Mouse (Mus musculus) lung, postnatal 0 days (tissue): Measurements from ENCODE around the gene Fem1a. TPM values are rescaled to one million over a fixed set of nuclear protein-coding genes. Genes with fewer than 3 reads are reported as not detected.

ENCODE experiments used
- ATAC-seq: fragments of 200-750 bp; cut with Nextera tagmentation; 2 replicates; pipeline ENCODE4 v1.8.0; 2017; ENCODE audit warnings: moderate library complexity
- DNase-seq: peaks from one replicate; pipeline ENCODE4 v3.0.0-alpha.2; 2016; ENCODE audit warnings: low spot score
- H3K27ac ChIP-seq: fragments of 300-500 bp; sonication (generic); 2 replicates; pipeline ENCODE4 v1.5.1; 2014; ENCODE audit warnings: antibody characterized with exemption, mild to moderate bottlenecking, low read length, mixed read lengths
- H3K27me3 ChIP-seq: fragments of 300-500 bp; sonication (generic); replicated peaks from 2 replicates; pipeline ENCODE4 v1.6.1; 2014; ENCODE audit warnings: low read length, mixed read lengths; ENCODE audit not compliant: insufficient read depth
- H3K36me3 ChIP-seq: fragments of 300-500 bp; sonication (generic); 2 replicates; pipeline ENCODE4 v1.6.1; 2014; ENCODE audit warnings: low read length, mixed read lengths; ENCODE audit not compliant: insufficient read depth
- H3K4me1 ChIP-seq: fragments of 300-500 bp; sonication (generic); 2 replicates; pipeline ENCODE4 v1.6.1; 2014; ENCODE audit warnings: antibody characterized with exemption, low read depth, low read length, mixed read lengths; ENCODE audit not compliant: insufficient read depth
- H3K4me2 ChIP-seq: fragments of 300-500 bp; sonication (generic); replicated peaks from 2 replicates; pipeline ENCODE4 v1.6.1; 2014; ENCODE audit warnings: low read depth, mild to moderate bottlenecking, low read length, moderate library complexity, mixed read lengths
- H3K4me3 ChIP-seq: fragments of 300-500 bp; sonication (generic); 2 replicates; pipeline ENCODE4 v1.5.1; 2014; ENCODE audit warnings: low read depth, low read length
- H3K9ac ChIP-seq: fragments of 300-500 bp; sonication (generic); replicated peaks from 2 replicates; pipeline ENCODE4 v1.6.1; 2014; ENCODE audit warnings: low read depth, mild to moderate bottlenecking
- H3K9me3 ChIP-seq: fragments of 300-500 bp; sonication (generic); 2 replicates; pipeline ENCODE4 v1.6.1; 2016; ENCODE audit warnings: low read length, mixed read lengths
- CTCF ChIP-seq: IDR thresholded peaks from 2 replicates; pipeline ENCODE4 v1.5.1; 2016; ENCODE audit warnings: antibody characterized with exemption, mild to moderate bottlenecking
- EP300 ChIP-seq: IDR thresholded peaks from 2 replicates; pipeline ENCODE4 v1.6.1; 2016; ENCODE audit warnings: antibody characterized with exemption, mild to moderate bottlenecking, control low read depth
- WGBS: fragments of 180-500 bp; shearing (Covaris S2); extraction: QIAGEN DNeasy Blood & Tissue Kit; methylation state at CpG from one replicate; pipeline ENCODE4 v1.1.7; 2014; 5-methylcytosine and 5-hydroxymethylcytosine counted together
- polyA plus RNA-seq: library from polyadenylated mRNA; unstranded; fragments of >200 nt; fragmentation: Nextera tagmentation; extraction: Ambion mirVana; gene quantifications from 2 replicates; pipeline ENCODE4 v1.2.1, GENCODE M21; 2015

The Fem1a gene
- polyA plus RNA-seq, 1 experiment from 2014 or later, result 8.4 TPM

GRCm38 (mm10) chr17:56214229-56214628, 42.4 kb upstream of the Fem1a start:
- Histone ChIP-seq H3K9me3 (no peaks in the 10 kb centered on the region), H3K4me3 (no peak overlapping the region), H3K4me1 (peaks cover 10% of the 10 kb centered on the region), H3K36me3 (0 out of 2 replicates have a peak, but pooled peaks cover 23% of the 10 kb centered on the region), H3K9ac (no peak overlapping the region), H3K27ac (no peak overlapping the region), H3K4me2 (no peak overlapping the region), H3K27me3 (no peaks in the 10 kb centered on the region)
- no peak for TF ChIP-seq EP300
- no peak for TF ChIP-seq CTCF
- no peak for DNase-seq
- no peak for ATAC-seq
- WGBS, result 80% methylated on average over 1 of the region's 1 CpGs

DNA sequence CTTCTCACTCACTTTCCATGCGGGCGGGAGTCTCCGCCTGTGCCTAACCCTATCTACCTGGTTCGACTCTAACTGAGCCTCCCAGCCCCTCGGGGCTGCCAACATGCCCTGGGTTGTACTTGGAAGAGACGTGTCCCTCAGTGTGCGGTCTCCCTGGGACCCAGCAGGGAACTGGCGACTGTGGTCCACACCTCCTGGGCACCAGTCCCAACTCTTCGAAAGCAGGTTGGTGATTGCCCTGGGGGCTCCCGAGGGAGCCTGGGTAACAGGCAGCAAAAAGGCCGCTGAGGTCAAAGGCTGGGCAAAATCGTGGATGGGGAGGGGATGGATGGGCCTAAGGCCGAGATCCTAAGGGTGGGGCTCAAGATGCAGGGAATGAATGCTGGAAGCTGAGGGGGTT, 38.9 kb upstream of the Fem1a start:
- DNase-seq (no peak), ATAC-seq (no peak)
- WGBS, result 59% methylated on average over 13 of the region's 13 CpGs
- no peak for TF ChIP-seq CTCF
- no peak for TF ChIP-seq EP300
- Histone ChIP-seq H3K9ac (peak overlapping the region; percentile 82), H3K4me2 (peak overlapping the region; percentile 81), H3K27me3 (no peaks in the 10 kb centered on the region), H3K4me1 (peaks cover 10% of the 10 kb centered on the region), H3K4me3 (peak overlapping the region; percentile 77), H3K9me3 (no peaks in the 10 kb centered on the region), H3K27ac (peak overlapping the region; percentile 94; the same call in 1 of the 2 replicates), H3K36me3 (no peaks in the 10 kb centered on the region)

GRCm38 (mm10) chr17:56218377-56219191, 38.0 kb upstream of the Fem1a start, which contains the start of gene Dpp9:
Dpp9 (minus strand) TSS chr17:56218905.
- Histone ChIP-seq H3K4me2 (peak within 1 kb of the TSS; percentile 81), H3K4me1 (peaks cover 10% of the 10 kb centered on the region), H3K9ac (peak within 1 kb of the TSS; percentile 82), H3K9me3 (no peaks in the 10 kb centered on the region), H3K4me3 (peak within 1 kb of the TSS; percentile 77), H3K27ac (peak within 1 kb of the TSS; percentile 94), H3K36me3 (no peaks in the 10 kb centered on the region), H3K27me3 (no peaks in the 10 kb centered on the region)
- ATAC-seq, result peak; percentile 98
- TF ChIP-seq EP300 (peak; percentile 52; the same call in 1 of the 2 replicates), CTCF (peak; percentile 58)
- WGBS, result 0% methylated on average over 43 of the region's 78 CpGs
- peak; percentile 99 for DNase-seq

GRCm38 (mm10) chr17:56219251-56219650, 37.4 kb upstream of the Fem1a start:
- TF ChIP-seq EP300, result 0 out of 2 replicates have a peak, but pooled peaks have one; percentile 3
- TF ChIP-seq CTCF, result no peak
- Histone ChIP-seq H3K4me3 (peak overlapping the region; percentile 77), H3K36me3 (no peaks in the 10 kb centered on the region), H3K4me2 (peak overlapping the region; percentile 81), H3K9ac (peak overlapping the region; percentile 82; the same call in 1 of the 2 replicates), H3K27me3 (no peaks in the 10 kb centered on the region), H3K27ac (peak overlapping the region; percentile 94), H3K9me3 (no peaks in the 10 kb centered on the region), H3K4me1 (peaks cover 10% of the 10 kb centered on the region)
- DNase-seq (no peak), ATAC-seq (peak; percentile 4)
- 36% methylated on average over 12 of the region's 12 CpGs for WGBS

GRCm38 (mm10) chr17:56219805-56220204, 36.8 kb upstream of the Fem1a start:
- no peak overlapping the region for H3K4me2 ChIP-seq
- peak overlapping the region; percentile 94 for H3K27ac ChIP-seq
- ATAC-seq, result peak; percentile 19
- WGBS, result 10% methylated on average over 3 of the region's 3 CpGs
- H3K9me3 ChIP-seq, result no peaks in the 10 kb centered on the region
- H3K4me1 ChIP-seq, result peaks cover 10% of the 10 kb centered on the region
- H3K9ac ChIP-seq, result no peak overlapping the region
- TF ChIP-seq EP300 (peak; percentile 91), CTCF (no peak)
- no peak overlapping the region for H3K4me3 ChIP-seq
- no peaks in the 10 kb centered on the region for H3K36me3 ChIP-seq
- H3K27me3 ChIP-seq, result no peaks in the 10 kb centered on the region
- DNase-seq, result peak; percentile 93

DNA sequence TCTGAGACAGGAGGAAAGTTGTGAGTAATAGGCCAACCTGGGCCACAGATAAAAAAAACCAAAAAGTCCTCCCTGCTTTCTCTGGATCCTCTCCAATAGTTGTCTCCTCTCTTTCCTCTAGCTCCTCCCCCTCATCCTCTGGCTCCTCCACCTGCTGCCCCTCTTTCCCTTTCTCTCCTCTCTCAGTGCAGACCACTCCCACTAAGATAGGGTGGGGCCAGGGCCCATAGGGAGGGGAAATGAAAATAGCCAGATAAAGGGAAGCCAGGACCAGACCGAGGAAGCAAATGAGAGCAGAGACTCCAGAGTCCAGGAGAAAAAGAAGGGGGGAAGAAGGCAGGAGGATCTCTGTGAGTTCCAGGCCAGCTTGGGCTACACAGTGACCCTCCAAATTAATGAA, 31.7 kb upstream of the Fem1a start:
- TF ChIP-seq EP300, result no peak
- no peak for TF ChIP-seq CTCF
- WGBS, result 15% methylated on average over 1 of the region's 1 CpGs
- DNase-seq, result no peak
- no peak overlapping the region for H3K27ac ChIP-seq
- no peaks in the 10 kb centered on the region for H3K27me3 ChIP-seq
- H3K9ac ChIP-seq, result no peak overlapping the region
- no peaks in the 10 kb centered on the region for H3K36me3 ChIP-seq
- no peaks in the 10 kb centered on the region for H3K9me3 ChIP-seq
- no peak overlapping the region for H3K4me2 ChIP-seq
- no peak overlapping the region for H3K4me3 ChIP-seq
- ATAC-seq, result no peak
- H3K4me1 ChIP-seq, result no peaks in the 10 kb centered on the region
